Comparison of ENCODE assay signal across 24 mouse cellular contexts in genomic region chr10:95850504-95850903, GRCm38 (mm10). TPM values are rescaled to one million over a fixed set of nuclear protein-coding genes. Genes with fewer than 3 reads are reported as not detected.
DNase-seq lines count a peak whose midpoint lies in the region; ATAC-seq and TF ChIP-seq lines count a peak whose summit lies in the region.
"Had no signal": no experiment of that assay in that cellular context is flagged by ENCODE, and none has a peak within 500 bp of the region (broad histone marks: within the 10 kb centered on the region; RNA-seq: fewer than 3 reads in every experiment).

No protein-coding gene starts in this region.

- no peak for TF ChIP-seq RAD21 in MEL (IDR thresholded peaks at IDR 0.05; ENCODE audit: low read depth, low read length)

- peaks cover 0 to 1% of the 10 kb centered on the region in 2 experiments; a peak in 2 of 4 replicates for H3K27me3 ChIP-seq in MEL (ENCODE audit: control insufficient read depth in 1 of 2, insufficient read depth in 2 of 2, low read length in 2 of 2)
- H3K27me3 ChIP-seq: hindbrain, embryonic 15.5 days; kidney, embryonic 15.5 days; stomach, embryonic 15.5 days had no signal

- no peaks in the 10 kb centered on the region for H3K9me3 ChIP-seq in MEL (replicated peaks; ENCODE audit: insufficient read depth, low read length)
- H3K9me3 ChIP-seq: hindbrain, embryonic 15.5 days; kidney, embryonic 15.5 days; stomach, embryonic 15.5 days had no signal

- TF ChIP-seq CTCF in layer of hippocampus, adult 2 months (conservative IDR thresholded peaks at IDR 0.05) = no peak
- no peak for TF ChIP-seq CTCF in MEL (IDR thresholded peaks at IDR 0.05 in 2 of 3, conservative IDR thresholded peaks at IDR 0.05 in 1 of 3; ENCODE audit: control insufficient read depth in 1 of 3, insufficient read depth in 1 of 3, low read depth in 2 of 3, low read length in 3 of 3, poor library complexity in 1 of 3, severe bottlenecking in 1 of 3)

- H3K4me1 ChIP-seq in MEL (ENCODE audit: control insufficient read depth in 1 of 2, insufficient read depth in 2 of 2, low read length in 2 of 2) = no peaks in the 10 kb centered on the region
- H3K4me1 ChIP-seq: hindbrain, embryonic 15.5 days; kidney, embryonic 15.5 days; stomach, embryonic 15.5 days had no signal

- no peaks in the 10 kb centered on the region for H3K79me2 ChIP-seq in MEL (ENCODE audit: control insufficient read depth, insufficient read depth, low read length, poor library complexity)

- no peaks in the 10 kb centered on the region for H3K36me3 ChIP-seq in MEL (ENCODE audit: control insufficient read depth in 1 of 2, insufficient read depth in 2 of 2, low read length in 2 of 2)
- H3K36me3 ChIP-seq: hindbrain, embryonic 15.5 days; kidney, embryonic 15.5 days; stomach, embryonic 15.5 days had no signal

- no peak overlapping the region for H3K4me3 ChIP-seq in layer of hippocampus, adult 2 months
- no peak overlapping the region for H3K4me3 ChIP-seq in MEL (ENCODE audit: control insufficient read depth in 1 of 2, insufficient read depth in 1 of 2, low read depth in 2 of 2, low read length in 2 of 2)
- H3K4me3 ChIP-seq: hindbrain, embryonic 15.5 days; kidney, embryonic 15.5 days; left cerebral cortex, adult 2 months; stomach, embryonic 15.5 days had no signal

- ATAC-seq in megakaryocyte, adult 5-6 weeks (ENCODE audit: poor library complexity, severe bottlenecking) = peak; percentile 38; the same call in 1 of the 2 replicates
- ATAC-seq: activated CD4-positive, CD25-positive, alpha-beta regulatory T cell, adult 4 months; CD4-positive, CD25-positive, alpha-beta regulatory T cell, adult 4 months; liver, postnatal 0 days; midbrain, embryonic 16.5 days had no signal

- no peak overlapping the region for H3K9ac ChIP-seq in MEL (ENCODE audit: control insufficient read depth, low read depth, low read length, poor library complexity, severe bottlenecking)
- H3K9ac ChIP-seq: hindbrain, embryonic 15.5 days; kidney, embryonic 15.5 days; liver, postnatal 0 days; stomach, embryonic 15.5 days had no signal

- peak; percentile 21 for DNase-seq in heart, postnatal 4 days
- no peak for DNase-seq in heart, adult 8-10 months (ENCODE audit: low spot score)
- DNase-seq in layer of hippocampus, adult 9-11 months = peak; percentile 45
- DNase-seq in layer of hippocampus, adult 2 months (ENCODE audit: low spot score in 2 of 2) = no peak
- DNase-seq in MEL (ENCODE audit: low read depth, low spot score) (peak; percentile 28), liver (no peak)
- no peak for DNase-seq in right cerebral cortex, adult 18-20 months
- DNase-seq: cerebellum, adult 11-12 months; liver, postnatal 0 days; right cerebral cortex, postnatal 4 days had no signal

- TF ChIP-seq EP300 in MEL (IDR thresholded peaks at IDR 0.05; ENCODE audit: low read depth in 1 of 2, low read length in 2 of 2) = no peak

- H3K27ac ChIP-seq in layer of hippocampus, adult 2 months = no peak overlapping the region
- no peak overlapping the region for H3K27ac ChIP-seq in MEL (ENCODE audit: control insufficient read depth, low read depth, low read length)
- H3K27ac ChIP-seq: hindbrain, embryonic 15.5 days; kidney, embryonic 15.5 days; left cerebral cortex, adult 2 months; stomach, embryonic 15.5 days had no signal

- TF ChIP-seq POLR2A in MEL (IDR thresholded peaks at IDR 0.05; ENCODE audit: control insufficient read depth in 1 of 2, insufficient read depth in 1 of 2, low read depth in 1 of 2, low read length in 2 of 2, poor library complexity in 1 of 2) = no peak

TF ChIP-seq in MEL, 35 proteins besides CTCF, POLR2A, EP300 and RAD21:
- TF ChIP-seq POLR2AphosphoS5 (IDR thresholded peaks at IDR 0.05; ENCODE audit: borderline replicate concordance, low read depth, low read length) (no peak), NRF1 (IDR thresholded peaks at IDR 0.05; ENCODE audit: insufficient read depth, low read depth, low read length, poor library complexity, severe bottlenecking) (no peak), ZC3H11A (IDR thresholded peaks at IDR 0.05; ENCODE audit: low read depth, low read length) (no peak), JUND (IDR thresholded peaks at IDR 0.05; ENCODE audit: low read depth, low read length) (no peak), ZMIZ1 (IDR thresholded peaks at IDR 0.05; ENCODE audit: low read depth, low read length) (no peak), RCOR1 (IDR thresholded peaks at IDR 0.05; ENCODE audit: low read depth, low read length) (no peak), USF2 (IDR thresholded peaks at IDR 0.05; ENCODE audit: borderline replicate concordance in 1 of 2, insufficient read depth in 1 of 2, low read depth in 1 of 2, low read length in 2 of 2) (no peak), MEF2A (IDR thresholded peaks at IDR 0.05; ENCODE audit: extremely low read depth, insufficient replicate concordance, low read depth, low read length, poor library complexity, severe bottlenecking) (no peak), USF1 (IDR thresholded peaks at IDR 0.05; ENCODE audit: low read depth, low read length) (no peak), CHD1 (IDR thresholded peaks at IDR 0.05; ENCODE audit: low read depth, low read length) (no peak)

RNA-seq across cellular contexts. Expression of gene Gm33543, which starts 7.8 kb away (rescaled TPM):
- under 1 TPM; 0.19 to 0.61 TPM for total RNA-seq in heart, postnatal 4 days (2021)
- 1 to 10 TPM; 2.6 to 5.4 (median 4.0) TPM for total RNA-seq in heart, adult 8-10 months (2022)
- total RNA-seq in layer of hippocampus, adult 2 months (2021) = not detected
- total RNA-seq in MEL (2012; rRNA removed) = not detected in 2 replicates
- polyA plus RNA-seq in MEL (2012; ENCODE audit: insufficient read depth in 1 of 2, insufficient read length in 2 of 2, low read depth in 1 of 2, low replicate concordance in 2 of 2, missing spikeins in 1 of 2) = not detected
- not detected in 2 replicates for total RNA-seq in megakaryocyte, adult 5-6 weeks (2015)
- total RNA-seq in megakaryocyte, adult 5-6 weeks (2017) = not detected in 2 replicates
- total RNA-seq: left cerebral cortex, adult 2 months had no signal
- polyA plus RNA-seq: activated CD4-positive, CD25-positive, alpha-beta regulatory T cell, adult 4 months; CD4-positive, CD25-positive, alpha-beta regulatory T cell, adult 4 months; embryonic facial prominence, embryonic 14.5 days; forebrain, embryonic 11.5 days; heart, embryonic 16.5 days; hindbrain, embryonic 15.5 days; limb, embryonic 14.5 days; neural tube, embryonic 11.5 days; stomach, embryonic 15.5 days; thymus, postnatal 0 days had no signal

Comparison
In these comparisons a context has a peak if more than half of its experiments do, and no peak if none do; other contexts are left out.
1. DNase-seq: peak in heart, postnatal 4 days (single experiment), layer of hippocampus, adult 9-11 months (single experiment) and MEL (single experiment); none in heart, adult 8-10 months (single experiment), layer of hippocampus, adult 2 months (0 of 2), right cerebral cortex, adult 18-20 months (single experiment) and liver (single experiment).